19 mouse cellular contexts compared by ENCODE assay signal in genomic region chr10:120597320-120597887, GRCm38 (mm10).
DNase-seq lines count a peak whose midpoint lies in the region; ATAC-seq and TF ChIP-seq lines count a peak whose summit lies in the region.
"Had no signal": no experiment of that assay in that cellular context is flagged by ENCODE, and none has a peak within 500 bp of the region (broad histone marks: within the 10 kb centered on the region; RNA-seq: fewer than 3 reads in every experiment).

No protein-coding gene starts in this region.

- H3K79me2 ChIP-seq in liver, adult 2 months (ENCODE audit: control insufficient read depth, insufficient read depth, low read length), result no peaks in the 10 kb centered on the region

- no peak for TF ChIP-seq EP300 in liver, postnatal 0 days (IDR thresholded peaks at IDR 0.05; ENCODE audit: low read depth)
- no peak for TF ChIP-seq EP300 in lung, postnatal 0 days (IDR thresholded peaks at IDR 0.05)

- no peak overlapping the region for H3K9ac ChIP-seq in intestine, embryonic 14.5 days (ENCODE audit: low read length)
- H3K9ac ChIP-seq in intestine, embryonic 15.5 days, result no peak overlapping the region
- no peak overlapping the region for H3K9ac ChIP-seq in liver, adult 2 months (ENCODE audit: low read depth, low read length)
- H3K9ac ChIP-seq in liver, postnatal 0 days (replicated peaks), result no peak overlapping the region
- H3K9ac ChIP-seq in lung, postnatal 0 days (replicated peaks; ENCODE audit: low read depth), result no peak overlapping the region
- no peak overlapping the region for H3K9ac ChIP-seq in stomach, embryonic 15.5 days
- H3K9ac ChIP-seq: embryonic facial prominence, embryonic 13.5 days; hindbrain, embryonic 13.5 days; limb, embryonic 15.5 days had no signal

- no peak overlapping the region for H3K4me2 ChIP-seq in intestine, embryonic 14.5 days (ENCODE audit: low read length)
- no peak overlapping the region for H3K4me2 ChIP-seq in intestine, embryonic 15.5 days (replicated peaks)
- H3K4me2 ChIP-seq in liver, postnatal 0 days (ENCODE audit: low read depth, low read length), result no peak overlapping the region
- no peak overlapping the region for H3K4me2 ChIP-seq in lung, postnatal 0 days (replicated peaks; ENCODE audit: low read depth, low read length)
- H3K4me2 ChIP-seq in stomach, embryonic 15.5 days, result no peak overlapping the region
- H3K4me2 ChIP-seq: embryonic facial prominence, embryonic 13.5 days; hindbrain, embryonic 13.5 days; limb, embryonic 15.5 days had no signal

- peaks cover 22% of the 10 kb centered on the region for H3K4me1 ChIP-seq in intestine, embryonic 14.5 days (replicated peaks; ENCODE audit: control insufficient read depth, insufficient read depth, low read length)
- no peaks in the 10 kb centered on the region for H3K4me1 ChIP-seq in intestine, embryonic 15.5 days (replicated peaks)
- no peaks in the 10 kb centered on the region for H3K4me1 ChIP-seq in liver, adult 2 months (ENCODE audit: control insufficient read depth, insufficient read depth, low read length)
- H3K4me1 ChIP-seq in liver, postnatal 0 days (ENCODE audit: insufficient read depth), result no peaks in the 10 kb centered on the region
- no peaks in the 10 kb centered on the region; the same call in 1 of the 2 replicates for H3K4me1 ChIP-seq in lung, postnatal 0 days (ENCODE audit: insufficient read depth, low read depth, low read length)
- no peaks in the 10 kb centered on the region for H3K4me1 ChIP-seq in stomach, embryonic 15.5 days
- H3K4me1 ChIP-seq: embryonic facial prominence, embryonic 13.5 days; hindbrain, embryonic 13.5 days had no signal

- WGBS in intestine, embryonic 14.5 days, result 40% methylated on average over 9 of the region's 9 CpGs
- WGBS in intestine, embryonic 15.5 days, result 45% methylated on average over 9 of the region's 9 CpGs
- 58% methylated on average over 9 of the region's 9 CpGs for WGBS in liver, adult 2 months
- 67% methylated on average over 9 of the region's 9 CpGs for WGBS in liver, postnatal 0 days (ENCODE audit: insufficient replicate concordance)
- WGBS in lung, postnatal 0 days, result 41% methylated on average over 9 of the region's 9 CpGs
- WGBS in stomach, embryonic 15.5 days, result 36% methylated on average over 9 of the region's 9 CpGs

- H3K4me3 ChIP-seq in intestine, embryonic 14.5 days (ENCODE audit: low read depth, low read length), result no peak overlapping the region
- no peak overlapping the region for H3K4me3 ChIP-seq in intestine, embryonic 15.5 days (replicated peaks)
- no peak overlapping the region for H3K4me3 ChIP-seq in liver, adult 2 months (ENCODE audit: insufficient read depth, low read depth, low read length)
- H3K4me3 ChIP-seq in liver, postnatal 0 days (ENCODE audit: low read depth, low read length), result no peak overlapping the region
- no peak overlapping the region for H3K4me3 ChIP-seq in lung, postnatal 0 days (ENCODE audit: low read depth, low read length)
- H3K4me3 ChIP-seq in stomach, embryonic 15.5 days (replicated peaks), result no peak overlapping the region
- H3K4me3 ChIP-seq: embryonic facial prominence, embryonic 13.5 days; hindbrain, embryonic 13.5 days; limb, embryonic 15.5 days had no signal

- no peaks in the 10 kb centered on the region for H3K9me3 ChIP-seq in intestine, embryonic 14.5 days (ENCODE audit: control insufficient read depth, low read length)
- H3K9me3 ChIP-seq in intestine, embryonic 15.5 days, result no peaks in the 10 kb centered on the region
- H3K9me3 ChIP-seq in liver, postnatal 0 days (ENCODE audit: low read length), result peaks cover 5% of the 10 kb centered on the region
- H3K9me3 ChIP-seq in lung, postnatal 0 days (ENCODE audit: low read length), result peaks cover 3% of the 10 kb centered on the region; the same call in 1 of the 2 replicates
- no peaks in the 10 kb centered on the region for H3K9me3 ChIP-seq in stomach, embryonic 15.5 days
- H3K9me3 ChIP-seq: embryonic facial prominence, embryonic 13.5 days; hindbrain, embryonic 13.5 days; limb, embryonic 15.5 days had no signal

- H3K27ac ChIP-seq in intestine, embryonic 14.5 days (ENCODE audit: low read depth), result peak overlapping the region; percentile 35; the same call in 1 of the 2 replicates
- H3K27ac ChIP-seq in intestine, embryonic 15.5 days, result no peak overlapping the region
- H3K27ac ChIP-seq in liver, adult 2 months (replicated peaks; ENCODE audit: insufficient read depth, low read depth, low read length), result no peak overlapping the region
- H3K27ac ChIP-seq in liver, postnatal 0 days (ENCODE audit: low read depth), result no peak overlapping the region
- no peak overlapping the region for H3K27ac ChIP-seq in lung, postnatal 0 days (ENCODE audit: low read length)
- H3K27ac ChIP-seq in stomach, embryonic 15.5 days, result no peak overlapping the region
- H3K27ac ChIP-seq: embryonic facial prominence, embryonic 13.5 days; hindbrain, embryonic 13.5 days; limb, embryonic 15.5 days had no signal

- peak; percentile 55 for DNase-seq in intestine, embryonic 14.5 days (ENCODE audit: low spot score)
- peak; percentile 19 for DNase-seq in liver, adult 2 months (ENCODE audit: extremely low read depth, low read depth, low spot score)
- DNase-seq in liver, postnatal 0 days, result no peak
- DNase-seq in lung, postnatal 0 days (ENCODE audit: low spot score), result peak; percentile 40
- DNase-seq in gastrocnemius, postnatal 36 days, result no peak
- no peak for DNase-seq in heart, postnatal 36 days
- DNase-seq: cerebellum, adult 18-20 months; cerebellum, postnatal 36 days; gastrocnemius, postnatal 10 days; layer of hippocampus, postnatal 36 days; retina, postnatal 1 day; thymus, postnatal 14 days had no signal

- intact Hi-C loops in gastrocnemius, postnatal 36 days (cut with DNase I), result no loop called here
- intact Hi-C loops in heart, postnatal 36 days (cut with DNase I), result no loop called here

- no peaks in the 10 kb centered on the region for H3K27me3 ChIP-seq in intestine, embryonic 14.5 days (replicated peaks; ENCODE audit: control insufficient read depth, insufficient read depth, low read length)
- H3K27me3 ChIP-seq in intestine, embryonic 15.5 days (replicated peaks), result no peaks in the 10 kb centered on the region
- H3K27me3 ChIP-seq in liver, adult 2 months (ENCODE audit: control insufficient read depth, insufficient read depth, low read length), result no peaks in the 10 kb centered on the region
- no peaks in the 10 kb centered on the region for H3K27me3 ChIP-seq in liver, postnatal 0 days (ENCODE audit: insufficient read depth, low read length)
- H3K27me3 ChIP-seq in lung, postnatal 0 days (replicated peaks; ENCODE audit: insufficient read depth, low read length), result no peaks in the 10 kb centered on the region
- H3K27me3 ChIP-seq in stomach, embryonic 15.5 days (replicated peaks), result no peaks in the 10 kb centered on the region
- H3K27me3 ChIP-seq: embryonic facial prominence, embryonic 13.5 days; hindbrain, embryonic 13.5 days; limb, embryonic 15.5 days had no signal

- no peak for TF ChIP-seq CTCF in liver, adult 2 months (IDR thresholded peaks at IDR 0.05; ENCODE audit: low read depth, low read length)
- no peak for TF ChIP-seq CTCF in liver, postnatal 0 days (IDR thresholded peaks at IDR 0.05; ENCODE audit: low read depth)
- no peak for TF ChIP-seq CTCF in lung, postnatal 0 days (IDR thresholded peaks at IDR 0.05)

- no peak for ATAC-seq in intestine, embryonic 14.5 days (replicated peaks; ENCODE audit: low FRiP score, low TSS enrichment, low read depth)
- ATAC-seq in intestine, embryonic 15.5 days, result no peak
- no peak for ATAC-seq in liver, postnatal 0 days
- peak; percentile 56 for ATAC-seq in lung, postnatal 0 days
- 0 out of 2 replicates have a peak, but pooled peaks have one; percentile 39 for ATAC-seq in stomach, embryonic 15.5 days (ENCODE audit: insufficient read depth, low FRiP score, low read depth)
- ATAC-seq: forebrain, embryonic 14.5 days; inflammation-experienced regulatory T-cells, adult 6 months had no signal

- no peaks in the 10 kb centered on the region for H3K36me3 ChIP-seq in intestine, embryonic 14.5 days (ENCODE audit: control insufficient read depth, insufficient read depth, low read length)
- H3K36me3 ChIP-seq in intestine, embryonic 15.5 days, result no peaks in the 10 kb centered on the region; the same call in 1 of the 2 replicates
- H3K36me3 ChIP-seq in liver, adult 2 months (ENCODE audit: control insufficient read depth, insufficient read depth, low read length), result no peaks in the 10 kb centered on the region
- no peaks in the 10 kb centered on the region for H3K36me3 ChIP-seq in liver, postnatal 0 days (replicated peaks; ENCODE audit: insufficient read depth, low read length)
- H3K36me3 ChIP-seq in lung, postnatal 0 days (ENCODE audit: insufficient read depth, low read length), result no peaks in the 10 kb centered on the region
- H3K36me3 ChIP-seq in stomach, embryonic 15.5 days, result no peaks in the 10 kb centered on the region
- H3K36me3 ChIP-seq: embryonic facial prominence, embryonic 13.5 days; hindbrain, embryonic 13.5 days; limb, embryonic 15.5 days had no signal

- TF ChIP-seq POLR2A in liver, adult 2 months (IDR thresholded peaks at IDR 0.05; ENCODE audit: extremely low read depth, insufficient read depth, low read length), result no peak

Comparison
In these comparisons a context has a peak if more than half of its experiments do, and no peak if none do; other contexts are left out.
1. DNase-seq: peak in intestine, embryonic 14.5 days (single experiment), liver, adult 2 months (single experiment) and lung, postnatal 0 days (single experiment); none in liver, postnatal 0 days (single experiment), gastrocnemius, postnatal 36 days (0 of 2) and heart, postnatal 36 days (0 of 2).
2. ATAC-seq: peak in lung, postnatal 0 days (single experiment) and stomach, embryonic 15.5 days (single experiment); none in intestine, embryonic 14.5 days (single experiment), intestine, embryonic 15.5 days (single experiment) and liver, postnatal 0 days (single experiment).